Mouse (Mus musculus): ENCODE data around the gene Sestd1. TPM values are rescaled to one million over a fixed set of nuclear protein-coding genes. Genes with fewer than 3 reads are reported as not detected.

Gene Sestd1
- total RNA-seq, 2 experiments from 2014 or later, result 38.6 to 38.9 TPM

DNA sequence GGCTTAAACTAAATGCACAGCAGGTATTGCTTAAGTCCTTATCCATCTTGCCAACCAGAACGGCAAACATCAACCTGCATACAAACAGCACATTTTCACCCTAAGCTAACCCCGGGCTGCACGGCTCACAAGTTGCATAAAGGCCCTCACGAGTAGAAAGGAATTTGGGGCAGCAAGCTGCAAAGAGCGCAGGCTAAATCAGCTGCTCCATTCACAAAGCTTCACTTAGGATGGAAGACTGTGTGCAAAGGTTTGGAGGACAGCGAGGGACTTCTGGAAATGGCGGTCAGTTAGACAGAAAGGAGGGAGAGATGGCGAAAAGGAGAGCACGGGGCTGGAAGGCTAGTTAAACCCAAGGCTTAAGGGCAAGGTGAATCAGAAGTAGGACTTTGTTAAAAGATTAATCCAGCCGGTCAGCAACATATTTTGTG, 108.1 kb downstream of the Sestd1 start:
- DNase-seq, result peak in 1 of 2 experiments; percentile 13

DNA sequence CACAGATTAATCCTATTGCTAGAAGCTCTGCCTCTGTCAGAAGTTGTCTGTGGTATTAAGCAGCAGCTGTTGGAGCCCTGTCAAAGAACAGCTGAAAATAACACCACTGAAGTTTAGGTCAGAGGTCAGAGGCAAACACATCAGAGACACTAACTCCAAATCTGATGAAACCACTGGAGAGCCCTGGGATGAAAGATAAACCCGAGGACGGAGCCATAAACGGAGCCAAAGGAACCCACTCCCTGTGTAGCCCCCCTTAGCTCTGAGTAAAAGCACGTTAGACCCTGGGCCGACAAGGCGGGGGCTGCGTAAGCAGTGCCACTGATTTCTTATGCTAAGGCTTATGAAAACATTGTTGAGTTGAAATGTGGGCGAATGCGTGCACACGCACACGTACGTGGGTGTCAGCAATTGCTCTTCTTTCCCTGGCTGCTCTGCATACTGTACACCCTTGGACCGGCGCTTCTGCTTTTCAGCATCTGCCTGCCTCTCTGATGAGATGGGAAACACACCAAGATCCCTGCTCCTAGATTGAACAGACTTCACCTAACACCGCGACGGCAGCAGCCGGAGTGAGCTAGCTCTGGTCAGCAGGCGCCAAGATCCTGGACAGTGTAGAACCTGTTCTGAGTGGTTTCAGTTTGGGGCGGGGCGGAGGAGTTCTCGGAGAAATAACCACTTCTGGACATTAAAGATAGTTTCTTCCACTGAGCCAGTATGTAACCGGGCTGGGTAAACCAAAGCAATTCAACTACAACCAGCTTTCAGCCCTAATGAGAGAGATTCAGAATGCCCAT, 108.8 kb downstream of the Sestd1 start:
- DNase-seq, result peak; percentile 23 to 26

DNA sequence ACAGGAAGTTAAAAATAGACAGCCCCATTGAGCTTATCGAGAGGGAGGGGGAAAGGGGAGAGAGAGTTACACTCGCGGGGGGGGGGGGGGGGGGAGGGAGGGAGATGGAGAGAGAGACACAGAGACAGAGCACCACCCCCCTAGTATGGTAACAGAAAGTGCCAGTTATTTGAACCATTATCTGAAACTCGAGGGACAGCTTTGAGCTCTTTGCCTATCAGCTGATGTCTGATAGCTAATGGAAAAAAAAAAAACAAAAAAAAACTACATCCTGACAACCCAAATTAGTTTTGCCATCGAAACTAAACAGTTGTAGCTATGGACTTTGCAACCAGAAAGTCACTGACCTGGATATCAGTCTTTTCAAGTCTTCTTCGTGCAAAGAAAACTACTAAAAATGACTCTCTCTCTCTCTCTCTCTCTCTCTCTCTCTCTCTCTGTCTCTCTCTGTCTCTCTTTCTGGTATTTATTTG, 109.7 kb downstream of the Sestd1 start, which contains the start of gene Ccdc141:
TSS of gene Ccdc141 (minus strand) at position 4 of the 473 bp plus-strand sequence.
- DNase-seq, result no peak

DNA sequence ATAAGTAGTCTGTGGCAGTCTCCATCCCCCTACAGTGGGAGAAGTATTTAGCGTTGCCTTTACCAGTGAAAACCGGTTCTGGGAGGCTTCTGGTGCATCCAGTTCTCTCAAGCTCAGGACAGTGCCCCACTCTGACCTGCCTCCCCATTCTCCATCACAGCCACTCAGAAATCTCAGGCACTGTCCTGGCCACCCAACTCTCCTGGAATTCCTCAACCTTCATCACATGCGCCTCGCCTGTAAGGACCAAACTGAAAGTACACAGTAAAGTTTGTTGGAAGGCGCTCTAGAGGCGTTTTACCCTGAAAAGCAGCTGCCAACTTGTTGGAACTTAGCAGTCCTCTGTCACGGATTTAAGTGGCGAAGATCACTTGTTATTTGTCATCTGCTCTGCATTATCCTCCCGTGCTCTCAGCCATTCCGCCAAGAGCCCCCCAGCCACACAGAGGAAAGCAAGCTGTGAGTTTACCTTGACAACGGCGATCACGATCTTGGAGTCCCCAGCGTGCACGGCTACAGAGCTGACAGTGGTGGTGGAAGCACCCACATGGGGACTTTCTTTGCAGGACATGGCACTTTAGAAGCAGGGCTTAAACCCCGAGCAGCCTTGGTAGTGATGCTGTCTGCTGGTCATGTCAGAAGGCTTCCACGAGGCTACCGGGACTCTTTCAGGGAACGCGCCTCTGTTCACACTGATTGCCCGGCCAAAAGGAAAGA, 110.3 kb downstream of the Sestd1 start:
- DNase-seq, result no peak

DNA sequence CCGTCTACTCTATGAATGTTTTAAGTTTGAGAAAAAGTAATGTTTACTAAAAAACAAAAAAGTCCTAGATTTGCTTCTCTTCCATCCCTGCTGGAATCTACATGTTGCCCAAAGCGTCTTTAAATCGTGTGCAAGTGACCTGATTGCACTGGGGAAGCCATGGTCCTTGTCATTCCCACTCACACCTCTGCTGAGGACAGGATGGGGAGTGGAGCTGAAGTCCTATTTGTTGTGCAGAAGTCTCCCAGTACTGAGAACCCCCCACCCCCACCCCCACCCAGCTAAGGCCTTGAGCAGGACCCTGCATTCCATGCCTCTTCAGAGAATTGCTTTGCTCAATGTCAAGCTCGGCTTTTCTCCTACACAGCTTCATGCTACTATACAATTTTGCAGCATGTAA, 111.2 kb downstream of the Sestd1 start:
- DNase-seq, result no peak

DNA sequence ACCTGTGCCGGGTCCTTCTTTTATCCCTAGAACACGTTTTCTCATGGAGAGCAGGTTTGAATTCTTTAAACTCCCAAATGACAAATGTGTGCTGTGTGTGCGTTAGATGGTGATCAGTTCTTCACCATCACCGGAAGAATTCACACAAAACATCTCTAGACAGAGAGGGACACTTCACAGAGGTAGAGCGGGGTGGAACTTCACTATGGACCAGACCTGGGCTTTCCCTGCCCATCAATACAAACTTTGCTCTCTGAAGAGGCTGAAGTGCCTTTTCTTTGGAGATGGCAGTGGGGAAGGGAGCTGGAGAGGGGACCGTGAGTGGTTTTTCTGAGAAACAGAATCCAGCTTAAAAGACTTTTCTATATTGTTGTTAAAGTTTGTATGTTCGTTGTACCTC, 111.6 kb downstream of the Sestd1 start:
- no peak for DNase-seq

DNA sequence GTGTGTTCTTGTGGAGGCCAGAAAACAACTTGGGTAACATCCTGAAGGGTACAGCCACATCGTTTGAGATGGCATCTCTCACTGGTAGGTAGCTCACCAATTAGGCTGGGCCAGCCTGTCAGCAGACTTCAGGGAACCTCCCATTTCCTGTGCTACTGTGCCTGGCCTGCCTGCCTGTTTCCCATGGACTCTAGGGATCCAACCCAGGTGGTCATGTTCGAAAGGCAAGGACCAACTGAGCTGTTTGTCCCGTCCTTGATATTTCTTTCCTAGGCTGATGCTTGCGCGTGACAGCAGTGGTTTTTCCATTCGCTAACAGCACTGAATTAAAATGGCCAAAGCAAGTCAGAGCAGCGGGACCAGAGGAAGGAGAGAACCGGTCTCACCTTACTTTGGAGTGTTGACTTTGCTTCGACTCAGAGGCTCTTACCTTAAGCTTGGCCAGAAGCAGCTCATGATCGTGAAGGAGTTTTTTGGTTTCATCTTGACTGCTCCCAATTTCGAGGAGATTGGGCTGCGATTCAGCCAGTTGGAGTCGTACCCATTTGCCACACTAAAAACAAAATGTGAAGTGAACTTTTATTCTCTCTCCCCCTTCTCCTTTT, 112.2 kb downstream of the Sestd1 start:
- no peak for DNase-seq

DNA sequence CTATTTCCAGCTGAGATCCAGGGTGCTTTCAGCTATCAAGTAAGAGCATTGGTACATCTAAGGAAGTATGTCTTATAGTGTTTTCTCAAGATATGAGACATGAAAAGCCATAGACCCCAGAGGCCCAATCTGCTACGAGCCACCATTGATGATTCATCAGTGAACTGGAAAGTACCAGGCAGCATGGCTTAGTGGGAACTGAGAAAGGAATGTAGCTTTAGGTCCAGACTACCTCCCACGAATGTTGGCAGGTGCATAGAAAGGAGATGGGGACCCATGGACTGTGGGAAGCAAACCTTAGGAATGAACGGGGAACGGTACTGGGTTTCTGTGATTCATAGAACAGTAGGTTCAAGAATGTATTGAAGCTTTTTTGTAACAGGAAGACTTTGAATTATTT, 114.0 kb downstream of the Sestd1 start:
- DNase-seq, result no peak

DNA sequence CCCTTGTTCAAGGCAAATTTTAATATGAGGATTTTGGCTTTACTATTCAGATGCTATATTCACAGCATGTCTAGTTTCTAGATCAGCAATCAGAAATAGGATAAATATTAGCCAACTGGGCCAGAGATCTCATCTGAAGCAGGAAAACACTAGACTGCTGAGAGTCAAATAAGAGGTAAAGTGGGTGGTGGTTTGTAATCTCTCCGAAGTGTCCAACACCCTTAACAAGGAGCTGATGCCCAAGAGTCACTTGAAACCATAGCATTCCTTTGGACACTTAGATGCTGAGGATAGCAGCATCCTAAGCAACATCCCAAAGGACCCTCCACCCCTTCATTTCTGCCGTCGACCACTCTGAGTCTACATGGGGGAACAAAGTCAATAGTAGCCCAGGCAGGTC, 115.7 kb downstream of the Sestd1 start:
- no peak for DNase-seq

DNA sequence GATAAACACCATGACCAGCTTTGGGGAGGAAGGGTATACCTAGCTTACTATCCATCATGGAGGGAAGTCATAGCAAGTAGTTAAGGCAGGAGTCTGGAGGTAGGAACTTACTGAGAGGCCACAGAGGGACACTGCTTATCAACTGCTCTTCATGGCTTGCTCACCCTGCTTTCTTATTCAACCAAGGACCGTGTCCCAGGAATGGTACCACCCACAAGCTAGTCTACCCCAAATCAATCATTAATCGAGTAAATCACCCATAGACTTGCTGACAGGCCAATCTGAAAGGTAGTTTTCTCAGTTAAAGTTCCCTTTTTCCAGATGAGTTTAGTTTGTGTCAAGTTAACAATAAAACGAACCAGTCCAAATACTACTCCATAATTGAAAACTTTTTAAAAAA, 117.0 kb downstream of the Sestd1 start:
- no peak for DNase-seq

DNA sequence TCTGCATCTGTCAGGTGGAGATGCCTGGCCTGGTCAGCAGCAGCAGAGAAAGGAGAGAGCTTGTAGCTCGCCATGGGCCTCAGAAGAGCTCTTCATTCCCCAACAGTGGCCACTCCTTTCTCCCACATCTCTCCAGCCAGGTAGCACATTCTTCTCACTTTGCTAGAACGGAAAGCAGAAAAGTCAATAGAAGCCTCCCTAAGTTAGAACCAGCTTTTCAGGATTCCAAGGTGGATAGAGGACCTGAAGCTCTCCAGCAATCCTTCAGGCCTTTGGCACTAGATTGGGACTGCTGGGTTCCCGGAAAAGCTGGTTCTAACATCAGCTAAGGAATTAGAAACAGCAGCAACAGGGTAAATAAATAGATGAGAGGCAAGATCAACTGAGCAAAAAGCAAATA, 118.3 kb downstream of the Sestd1 start:
- DNase-seq, result no peak

DNA sequence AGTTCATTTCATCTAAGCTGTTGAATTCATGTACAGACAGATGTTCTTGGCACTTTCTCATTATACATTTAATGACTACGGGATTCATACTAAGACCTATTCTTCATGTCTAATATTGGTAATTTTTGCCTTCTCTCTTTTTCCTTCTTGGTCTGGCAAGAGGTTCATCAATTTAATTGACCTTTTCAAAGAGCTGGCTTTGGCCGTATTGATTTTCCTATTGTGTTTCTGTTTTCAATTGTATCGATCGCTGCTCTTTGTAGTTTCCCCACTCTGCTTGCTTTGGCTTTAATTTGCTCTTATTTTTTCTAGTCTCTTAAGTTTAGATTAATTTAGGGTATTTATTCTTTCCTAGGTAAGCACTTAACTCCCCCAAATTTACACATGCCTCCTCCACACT, 122.8 kb downstream of the Sestd1 start:
- DNase-seq, result no peak

DNA sequence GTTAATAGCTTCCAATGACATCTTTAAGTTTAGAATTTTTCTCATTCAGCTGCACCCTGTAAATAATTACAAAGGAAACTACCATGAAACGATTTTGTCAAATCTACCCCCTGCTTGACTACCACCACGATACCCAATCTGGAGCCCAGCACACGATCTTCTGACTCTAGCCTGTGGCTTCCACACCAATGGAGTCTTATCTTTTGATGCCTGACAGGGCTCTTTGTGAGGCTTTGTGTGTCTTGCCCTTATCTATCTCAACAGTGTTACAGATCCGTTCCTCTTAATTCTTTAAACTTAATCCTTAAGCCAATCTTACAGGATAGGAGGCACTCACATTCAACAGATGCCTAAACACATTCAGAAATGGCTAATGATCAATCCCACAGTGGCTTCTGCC, 126.3 kb downstream of the Sestd1 start:
- DNase-seq, result no peak

DNA sequence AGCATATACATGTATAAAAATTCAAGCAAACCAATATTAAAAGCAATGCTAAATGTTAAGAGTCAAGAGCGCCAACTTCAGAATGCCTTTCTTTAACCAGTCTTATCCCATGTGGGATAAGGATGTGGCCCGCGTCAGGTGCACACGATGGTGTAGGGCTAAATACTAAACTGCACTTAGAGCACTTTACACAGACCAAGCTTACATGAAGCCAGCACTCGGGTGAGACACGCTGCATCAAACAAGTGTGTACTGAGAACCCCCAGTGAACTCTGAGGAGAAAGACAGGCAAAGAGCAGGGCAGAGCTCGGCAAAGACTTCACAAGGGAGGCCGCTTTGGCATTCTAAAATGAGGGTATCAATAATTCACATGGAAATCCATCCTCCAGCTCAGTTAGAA, 129.1 kb downstream of the Sestd1 start:
- no peak for DNase-seq

DNA sequence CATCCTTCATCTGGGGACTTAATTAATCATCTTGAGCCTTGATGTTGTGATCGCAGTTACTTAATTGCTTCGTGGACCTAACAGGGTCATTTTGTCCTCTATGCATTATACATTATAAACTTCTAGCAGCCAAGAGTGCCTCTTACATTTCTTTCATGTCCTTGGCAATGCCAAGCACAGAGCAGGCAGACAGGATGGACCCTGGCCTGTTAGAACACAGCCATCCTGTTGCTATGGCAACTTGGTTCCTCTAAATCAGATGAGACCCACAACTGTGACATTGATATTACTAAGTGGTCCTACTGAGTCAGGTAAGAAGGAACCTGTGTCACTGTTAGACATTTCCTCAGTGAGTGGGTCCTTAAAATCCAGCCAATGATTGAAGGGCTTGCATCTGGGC, 130.8 kb downstream of the Sestd1 start:
- DNase-seq, result no peak

DNA sequence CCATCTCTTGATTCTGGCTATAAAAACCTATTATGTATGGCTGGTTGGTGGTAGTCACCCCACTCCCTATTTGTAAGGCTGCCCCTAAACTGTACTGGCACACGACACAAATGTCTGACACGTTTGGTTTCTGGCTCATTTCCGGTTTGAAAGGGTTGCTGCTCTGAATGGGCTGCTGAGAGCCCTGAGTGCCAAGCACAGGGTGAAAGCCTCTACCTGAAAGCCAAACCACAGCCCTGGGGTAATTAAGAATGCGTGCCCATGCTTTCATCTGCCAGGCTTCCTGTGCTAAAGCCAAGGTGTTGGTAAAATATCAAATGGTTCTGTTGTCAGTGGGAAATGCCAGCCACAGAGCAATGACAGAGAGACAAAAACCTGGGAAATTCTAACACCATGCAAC, 132.2 kb downstream of the Sestd1 start:
- DNase-seq, result peak in 1 of 2 experiments; percentile 9

DNA sequence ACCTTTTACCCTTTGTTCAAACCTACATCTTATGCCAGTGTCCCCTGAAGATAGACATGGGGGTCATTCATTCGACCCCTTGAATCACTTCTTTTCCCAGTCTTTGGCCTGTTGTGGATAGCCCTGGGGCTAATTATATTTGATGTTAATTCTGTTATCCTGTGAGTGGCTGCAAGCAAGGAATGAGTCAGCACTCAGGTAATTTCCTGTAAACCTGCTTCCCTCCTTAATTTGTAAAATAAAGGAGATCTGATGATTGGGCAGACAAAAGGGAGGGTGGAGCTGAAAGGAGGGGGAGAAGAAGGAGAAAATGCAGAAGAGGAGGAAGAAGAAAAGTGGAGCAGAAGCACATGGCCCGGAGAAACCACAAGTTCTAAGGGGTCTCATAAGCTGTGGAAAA, 133.4 kb downstream of the Sestd1 start:
- no peak for DNase-seq

DNA sequence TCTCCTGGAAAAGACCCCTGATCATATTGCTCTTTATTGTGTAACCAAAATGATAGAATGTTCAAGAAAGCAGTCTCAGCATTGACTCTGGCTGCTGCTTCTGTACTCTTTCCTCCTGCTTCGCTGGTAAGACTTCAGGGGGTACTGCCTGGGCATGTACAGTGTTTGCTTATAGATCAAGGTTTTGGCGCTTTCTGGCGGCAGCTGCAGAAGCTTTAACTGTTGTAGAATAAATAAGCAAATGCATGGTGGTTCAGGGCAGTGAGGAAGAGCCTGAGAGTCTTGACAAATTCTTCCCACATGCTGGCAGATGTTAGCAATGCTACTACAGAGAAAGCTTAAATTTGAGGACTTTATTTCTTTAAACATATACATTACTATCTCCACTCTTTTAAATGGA, 134.1 kb downstream of the Sestd1 start:
- DNase-seq, result no peak

DNA sequence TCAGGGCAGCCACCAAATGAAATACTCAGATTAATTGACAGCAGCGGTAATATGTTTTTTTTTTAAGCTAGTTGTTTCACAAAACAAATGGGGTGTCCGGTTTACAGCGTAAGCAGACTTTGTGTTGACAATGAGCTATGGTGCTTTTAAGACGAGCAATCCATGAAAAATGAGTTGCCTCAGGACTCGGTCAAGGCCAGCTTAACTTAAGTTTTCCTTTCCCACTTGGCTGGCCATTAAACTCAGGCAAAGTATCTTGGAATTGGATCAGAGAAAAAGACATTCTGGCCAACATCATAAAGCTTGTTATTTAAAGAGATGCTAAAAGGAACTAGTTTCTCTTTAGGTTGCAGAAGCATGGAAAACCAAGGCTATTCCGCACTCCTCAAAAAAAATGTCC, 136.9 kb downstream of the Sestd1 start:
- no peak for DNase-seq

DNA sequence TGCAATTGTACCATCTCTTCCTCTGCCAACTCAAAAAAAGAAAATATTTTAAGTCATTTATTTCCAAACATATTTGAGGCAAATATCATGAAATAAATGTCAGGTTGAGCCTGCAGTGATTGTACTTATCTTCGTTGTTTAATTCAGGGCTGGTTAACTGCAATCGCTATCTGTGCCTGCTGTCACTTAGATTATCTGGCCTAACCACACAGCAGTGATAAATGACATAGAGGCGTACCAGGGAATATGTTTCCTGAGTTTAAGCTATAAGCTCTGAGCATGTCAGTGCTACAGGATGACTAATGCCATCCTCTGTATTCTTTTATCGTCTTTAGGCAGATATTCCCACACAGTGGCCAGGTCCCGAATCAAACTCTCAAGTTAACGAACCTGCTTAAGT, 141.5 kb downstream of the Sestd1 start:
- no peak for DNase-seq

DNA sequence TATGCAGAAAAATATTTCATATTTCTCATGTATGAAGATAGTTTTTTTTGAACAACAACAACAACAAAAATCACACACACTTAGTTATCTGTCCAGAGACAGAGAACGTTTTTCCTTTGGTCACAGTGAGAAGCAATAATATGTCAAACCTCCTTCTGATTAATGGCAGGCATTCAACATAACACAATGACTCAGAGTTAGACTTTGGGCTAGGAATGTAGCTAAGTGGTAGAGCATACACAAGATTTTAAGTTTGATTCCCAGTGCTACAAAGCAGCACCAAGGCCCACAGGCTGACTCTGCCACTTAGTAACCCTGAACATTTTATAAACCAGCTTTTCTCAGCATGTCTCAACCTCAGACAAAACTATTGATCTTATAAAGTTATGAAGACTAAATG, 145.5 kb downstream of the Sestd1 start:
- no peak for DNase-seq

DNA sequence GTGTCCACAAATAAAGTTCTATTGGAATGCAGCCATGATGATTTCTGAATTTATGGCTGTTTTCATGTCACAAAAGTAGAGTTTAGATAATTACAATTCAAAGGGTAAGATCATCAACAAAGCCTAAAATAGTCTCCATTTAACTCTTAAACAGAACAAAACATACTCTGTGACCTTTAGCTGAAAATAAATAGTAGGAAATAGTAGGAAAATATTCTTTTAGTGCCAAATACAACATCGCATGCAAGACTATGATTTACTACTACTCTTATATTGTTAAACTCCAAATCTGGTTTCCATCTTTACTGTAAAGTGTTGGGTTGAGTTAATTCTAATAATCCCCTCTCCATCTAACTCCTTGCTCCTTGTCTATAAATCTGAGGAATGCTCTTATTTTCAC, 147.0 kb downstream of the Sestd1 start:
- no peak for DNase-seq

All from layer of hippocampus, postnatal 36 days (tissue).